10 mouse cellular contexts compared by ENCODE assay signal in genomic region chr2:94404512-94405240, GRCm38 (mm10). TPM values are rescaled to one million over a fixed set of nuclear protein-coding genes. Genes with fewer than 3 reads are reported as not detected.
A peak's percentile ranks its signal among the peaks of the same experiment; 100 is the strongest.
DNase-seq lines count a peak whose midpoint lies in the region; ATAC-seq and TF ChIP-seq lines count a peak whose summit lies in the region.
"Had no signal": no experiment of that assay in that cellular context is flagged by ENCODE, and none has a peak within 500 bp of the region (broad histone marks: within the 10 kb centered on the region; RNA-seq: fewer than 3 reads in every experiment).

No protein-coding gene starts in this region.

- TF ChIP-seq CTCF in midbrain, postnatal 0 days (IDR thresholded peaks at IDR 0.05), result no peak

- peaks cover 34% of the 10 kb centered on the region for H3K4me1 ChIP-seq in heart, embryonic 15.5 days (replicated peaks)
- H3K4me1 ChIP-seq in embryonic facial prominence, embryonic 12.5 days, result peaks cover 18% of the 10 kb centered on the region
- peaks cover 23% of the 10 kb centered on the region for H3K4me1 ChIP-seq in intestine, embryonic 16.5 days (ENCODE audit: control insufficient read depth, insufficient read depth, low read length)
- peaks cover 11% of the 10 kb centered on the region for H3K4me1 ChIP-seq in midbrain, postnatal 0 days (ENCODE audit: insufficient read depth, low read length)

- H3K9me3 ChIP-seq in heart, embryonic 15.5 days (replicated peaks), result no peaks in the 10 kb centered on the region
- no peaks in the 10 kb centered on the region for H3K9me3 ChIP-seq in embryonic facial prominence, embryonic 12.5 days
- H3K9me3 ChIP-seq in intestine, embryonic 16.5 days (ENCODE audit: control insufficient read depth, low read length), result no peaks in the 10 kb centered on the region
- H3K9me3 ChIP-seq in midbrain, postnatal 0 days (ENCODE audit: low read length), result no peaks in the 10 kb centered on the region

- no peaks in the 10 kb centered on the region for H3K36me3 ChIP-seq in heart, embryonic 15.5 days
- H3K36me3 ChIP-seq in embryonic facial prominence, embryonic 12.5 days, result no peaks in the 10 kb centered on the region
- H3K36me3 ChIP-seq in intestine, embryonic 16.5 days (ENCODE audit: control insufficient read depth, insufficient read depth, low read length), result 0 out of 2 replicates have a peak, but pooled peaks cover 3% of the 10 kb centered on the region
- H3K36me3 ChIP-seq in midbrain, postnatal 0 days (ENCODE audit: insufficient read depth, low read length), result no peaks in the 10 kb centered on the region; the same call in 1 of the 2 replicates

- no peak for DNase-seq in heart, postnatal 25 days (ENCODE audit: low spot score)
- no peak for DNase-seq in midbrain, postnatal 0 days (ENCODE audit: low spot score)
- DNase-seq in embryo, embryonic 11 days, result no peak
- no peak for DNase-seq in natural killer cell, adult 2 months (ENCODE audit: low spot score in 2 of 2)
- no peak for DNase-seq in left cerebral cortex, postnatal 14 days (ENCODE audit: low spot score in 2 of 2)
- DNase-seq: cerebellum, adult 9-10 months; thymus, adult 18-20 months had no signal

- intact Hi-C loops in heart, postnatal 25 days (cut with DNase I), result no loop called here
- intact Hi-C loops in left cerebral cortex, postnatal 14 days (cut with DNase I), result no loop called here

- H3K4me2 ChIP-seq in heart, embryonic 15.5 days, result peak overlapping the region; percentile 76
- H3K4me2 ChIP-seq in embryonic facial prominence, embryonic 12.5 days (replicated peaks), result peak overlapping the region; percentile 66
- H3K4me2 ChIP-seq in intestine, embryonic 16.5 days (ENCODE audit: low read depth, low read length), result peak overlapping the region; percentile 33
- peak overlapping the region; percentile 69; the same call in 1 of the 2 replicates for H3K4me2 ChIP-seq in midbrain, postnatal 0 days (ENCODE audit: low read depth, low read length, poor library complexity, severe bottlenecking)

- no peak for ATAC-seq in heart, embryonic 15.5 days (replicated peaks; ENCODE audit: insufficient number of reproducible peaks, insufficient read depth, low FRiP score, low read depth)
- ATAC-seq in embryonic facial prominence, embryonic 12.5 days (ENCODE audit: insufficient number of reproducible peaks, insufficient read depth, low FRiP score, low TSS enrichment), result no peak
- ATAC-seq in intestine, embryonic 16.5 days, result no peak
- no peak for ATAC-seq in midbrain, postnatal 0 days (ENCODE audit: low FRiP score)

- 46% methylated on average over 10 of the region's 10 CpGs for WGBS in heart, embryonic 15.5 days
- 75% methylated on average over 10 of the region's 10 CpGs for WGBS in embryonic facial prominence, embryonic 12.5 days
- WGBS in intestine, embryonic 16.5 days, result 59% methylated on average over 10 of the region's 10 CpGs
- 75% methylated on average over 10 of the region's 10 CpGs for WGBS in midbrain, postnatal 0 days

- H3K27me3 ChIP-seq in heart, embryonic 15.5 days, result no peaks in the 10 kb centered on the region
- no peaks in the 10 kb centered on the region for H3K27me3 ChIP-seq in embryonic facial prominence, embryonic 12.5 days
- no peaks in the 10 kb centered on the region for H3K27me3 ChIP-seq in intestine, embryonic 16.5 days (replicated peaks; ENCODE audit: control insufficient read depth, insufficient read depth, low read length)
- no peaks in the 10 kb centered on the region for H3K27me3 ChIP-seq in midbrain, postnatal 0 days (ENCODE audit: insufficient read depth, low read length)

- H3K9ac ChIP-seq in heart, embryonic 15.5 days, result 0 out of 2 replicates have a peak overlapping the region, but pooled peaks have one; percentile 17
- no peak overlapping the region for H3K9ac ChIP-seq in embryonic facial prominence, embryonic 12.5 days
- no peak overlapping the region for H3K9ac ChIP-seq in intestine, embryonic 16.5 days (ENCODE audit: low read depth, low read length)
- H3K9ac ChIP-seq in midbrain, postnatal 0 days (replicated peaks; ENCODE audit: low read length, poor library complexity, severe bottlenecking), result no peak overlapping the region

- 0 out of 2 replicates have a peak overlapping the region, but pooled peaks have one; percentile 92 for H3K27ac ChIP-seq in heart, embryonic 15.5 days
- no peak overlapping the region for H3K27ac ChIP-seq in embryonic facial prominence, embryonic 12.5 days
- no peak overlapping the region for H3K27ac ChIP-seq in intestine, embryonic 16.5 days (ENCODE audit: low read length)
- no peak overlapping the region for H3K27ac ChIP-seq in midbrain, postnatal 0 days (ENCODE audit: low read depth, low read length)

- peak overlapping the region; percentile 91 for H3K4me3 ChIP-seq in heart, embryonic 15.5 days
- no peak overlapping the region for H3K4me3 ChIP-seq in embryonic facial prominence, embryonic 12.5 days
- no peak overlapping the region for H3K4me3 ChIP-seq in intestine, embryonic 16.5 days (ENCODE audit: low read length)
- peak overlapping the region; percentile 98 for H3K4me3 ChIP-seq in midbrain, postnatal 0 days (ENCODE audit: low read depth, low read length)

RNA-seq across cellular contexts. Expression of gene Ttc17, which starts 1.8 kb away (rescaled TPM):
- polyA plus RNA-seq in heart, embryonic 15.5 days (2015; fragmentation: Nextera tagmentation; extraction: Ambion mirVana), result 14.6 and 16.0 TPM in 2 replicates
- 10 to 100 TPM; 29.0 to 35.1 TPM for total RNA-seq in heart, postnatal 25 days (2021)
- 16.7 and 16.9 TPM in 2 replicates for polyA plus RNA-seq in embryonic facial prominence, embryonic 12.5 days (2016; fragmentation: Nextera tagmentation; extraction: Ambion mirVana)
- 14.5 and 15.3 TPM in 2 replicates for polyA plus RNA-seq in intestine, embryonic 16.5 days (2015; fragmentation: Nextera tagmentation; extraction: Ambion mirVana)
- total RNA-seq in midbrain, postnatal 0 days (2014; rRNA removed), result 24.2 and 24.3 TPM in 2 replicates
- 19.4 and 20.2 TPM in 2 replicates for polyA plus RNA-seq in midbrain, postnatal 0 days (2015; fragmentation: Nextera tagmentation; extraction: Ambion mirVana)
- 10 to 100 TPM; 31.1 to 33.3 TPM for total RNA-seq in left cerebral cortex, postnatal 14 days (2021)

RNA-seq across cellular contexts. Expression of gene Api5, which starts 33.3 kb away (rescaled TPM):
- 70.0 and 84.7 TPM in 2 replicates for polyA plus RNA-seq in heart, embryonic 15.5 days (2015; fragmentation: Nextera tagmentation; extraction: Ambion mirVana)
- 10 to 100 TPM; 28.8 to 32.0 TPM for total RNA-seq in heart, postnatal 25 days (2021)
- 182 and 189 TPM in 2 replicates for polyA plus RNA-seq in embryonic facial prominence, embryonic 12.5 days (2016; fragmentation: Nextera tagmentation; extraction: Ambion mirVana)
- polyA plus RNA-seq in intestine, embryonic 16.5 days (2015; fragmentation: Nextera tagmentation; extraction: Ambion mirVana), result 116 and 119 TPM in 2 replicates
- total RNA-seq in midbrain, postnatal 0 days (2014; rRNA removed), result 47.4 and 56.4 TPM in 2 replicates
- 59.4 and 63.1 TPM in 2 replicates for polyA plus RNA-seq in midbrain, postnatal 0 days (2015; fragmentation: Nextera tagmentation; extraction: Ambion mirVana)
- 10 to 100 TPM; 47.3 to 48.5 TPM for total RNA-seq in left cerebral cortex, postnatal 14 days (2021)

Comparison
In these comparisons a context has a peak if more than half of its experiments do, and no peak if none do; other contexts are left out.
1. H3K4me3 ChIP-seq: peak in heart, embryonic 15.5 days (single experiment) and midbrain, postnatal 0 days (single experiment); none in embryonic facial prominence, embryonic 12.5 days (single experiment) and intestine, embryonic 16.5 days (single experiment).
2. Peak in every context shown above with its lines, with median percentiles within 50 percentile points of each other: H3K4me2 ChIP-seq.